Mouse (Mus musculus) midbrain, embryonic 16.5 days (tissue): ENCODE measurements around the gene Crebbp. TPM values are rescaled to one million over a fixed set of nuclear protein-coding genes. Genes with fewer than 3 reads are reported as not detected.
"Not testable (repeated sequence)": the region's sequence is repeated elsewhere in the genome, so short reads cannot be mapped to it uniquely, and the experiment has no call there.

ENCODE experiments used
- ATAC-seq: fragments of 200-750 bp; cut with Nextera tagmentation; 2 replicates; pipeline ENCODE4 v1.8.0; 2017; ENCODE audit warnings: moderate TSS enrichment
- H3K27ac ChIP-seq: fragments of 300-500 bp; sonication (generic); 2 replicates; pipeline ENCODE4 v1.5.1; 2014; ENCODE audit warnings: mild to moderate bottlenecking, low read length, mixed read lengths
- H3K27me3 ChIP-seq: fragments of 300-500 bp; sonication (generic); 2 replicates; pipeline ENCODE4 v1.6.1; 2014; ENCODE audit warnings: low read depth, low read length, mixed read lengths; ENCODE audit not compliant: control insufficient read depth, insufficient read depth
- H3K36me3 ChIP-seq: fragments of 300-500 bp; sonication (generic); 2 replicates; pipeline ENCODE4 v1.6.1; 2014; ENCODE audit warnings: mild to moderate bottlenecking, low read length, moderate library complexity, mixed read lengths; ENCODE audit not compliant: control insufficient read depth, insufficient read depth
- H3K4me1 ChIP-seq: fragments of 300-500 bp; sonication (generic); 2 replicates; pipeline ENCODE4 v1.6.1; 2014; ENCODE audit warnings: mild to moderate bottlenecking, low read length, mixed read lengths; ENCODE audit not compliant: control insufficient read depth, insufficient read depth
- H3K4me2 ChIP-seq: fragments of 300-500 bp; sonication (generic); 2 replicates; pipeline ENCODE4 v1.6.1; 2014; ENCODE audit warnings: mild to moderate bottlenecking, low read length, mixed read lengths
- H3K4me3 ChIP-seq: fragments of 300-500 bp; sonication (generic); 2 replicates; pipeline ENCODE4 v1.5.1; 2014; ENCODE audit warnings: low read depth, mild to moderate bottlenecking, low read length, moderate library complexity, mixed read lengths
- H3K9ac ChIP-seq: fragments of 300-500 bp; sonication (generic); 2 replicates; pipeline ENCODE4 v1.6.1; 2014; ENCODE audit warnings: low read depth, low read length, mixed read lengths
- H3K9me3 ChIP-seq: fragments of 300-500 bp; sonication (generic); replicated peaks from 2 replicates; pipeline ENCODE4 v1.6.1; 2014; ENCODE audit warnings: mild to moderate bottlenecking, low read length, mixed read lengths; ENCODE audit not compliant: control insufficient read depth, poor library complexity, severe bottlenecking
- WGBS: fragments of 180-500 bp; shearing (Covaris S2); extraction: QIAGEN DNeasy Blood & Tissue Kit; methylation state at CpG from one replicate; pipeline ENCODE4 v1.1.7; 2014; 5-methylcytosine and 5-hydroxymethylcytosine counted together
- polyA plus RNA-seq: library from polyadenylated mRNA; unstranded; fragments of >200 nt; fragmentation: Nextera tagmentation; extraction: Ambion mirVana; gene quantifications from 2 replicates; pipeline ENCODE4 v1.2.1, GENCODE M21; 2015

Gene Crebbp
- polyA plus RNA-seq, 1 experiment from 2014 or later = 34.9 TPM

- not testable (repeated sequence) for H3K9me3 ChIP-seq, H3K27me3 ChIP-seq, H3K36me3 ChIP-seq, ATAC-seq, H3K27ac ChIP-seq, H3K9ac ChIP-seq
- WGBS = 68% methylated on average over 10 of the region's 10 CpGs
- Histone ChIP-seq H3K4me3 (peak overlapping the region; percentile 89), H3K4me1 (peaks cover 18% of the 10 kb centered on the region), H3K4me2 (peak overlapping the region; percentile 73)
These were observed 135.5 kb downstream of the Crebbp start for GRCm38 (mm10) chr16:4078302-4078701.

GRCm38 (mm10) chr16:4077384-4078061 lies 136.3 kb downstream of the Crebbp start, which contains the start of gene Trap1:
Gene Trap1 (minus strand): TSS chr16:4077827.
- WGBS = under 1% methylated on average over 58 of the region's 58 CpGs

GRCm38 (mm10) chr16:4074836-4075235 lies 139.0 kb downstream of the Crebbp start:
- no peak overlapping the region for H3K4me3 ChIP-seq
- 85% methylated on average over 3 of the region's 3 CpGs for WGBS
- H3K9me3 ChIP-seq = no peaks in the 10 kb centered on the region
- H3K36me3 ChIP-seq = no peaks in the 10 kb centered on the region
- H3K27me3 ChIP-seq = no peaks in the 10 kb centered on the region
- H3K27ac ChIP-seq = no peak overlapping the region
- H3K9ac ChIP-seq = no peak overlapping the region
- H3K4me2 ChIP-seq = no peak overlapping the region
- peaks cover 18% of the 10 kb centered on the region for H3K4me1 ChIP-seq
- ATAC-seq = no peak

More at GRCm38 (mm10) chr16:4077384-4078061, 136.3 kb downstream of the Crebbp start, which contains the start of gene Trap1:
- Histone ChIP-seq H3K9ac (peak within 1 kb of the TSS; percentile 91), H3K4me3 (peak within 1 kb of the TSS; percentile 89), H3K27me3 (no peaks in the 10 kb centered on the region), H3K36me3 (peaks cover 2% of the 10 kb centered on the region; the same call in 1 of the 2 replicates), H3K4me1 (peaks cover 18% of the 10 kb centered on the region), H3K27ac (peak within 1 kb of the TSS; percentile 87), H3K9me3 (no peaks in the 10 kb centered on the region), H3K4me2 (peak within 1 kb of the TSS; percentile 73)
- ATAC-seq = peak; percentile 96

DNA sequence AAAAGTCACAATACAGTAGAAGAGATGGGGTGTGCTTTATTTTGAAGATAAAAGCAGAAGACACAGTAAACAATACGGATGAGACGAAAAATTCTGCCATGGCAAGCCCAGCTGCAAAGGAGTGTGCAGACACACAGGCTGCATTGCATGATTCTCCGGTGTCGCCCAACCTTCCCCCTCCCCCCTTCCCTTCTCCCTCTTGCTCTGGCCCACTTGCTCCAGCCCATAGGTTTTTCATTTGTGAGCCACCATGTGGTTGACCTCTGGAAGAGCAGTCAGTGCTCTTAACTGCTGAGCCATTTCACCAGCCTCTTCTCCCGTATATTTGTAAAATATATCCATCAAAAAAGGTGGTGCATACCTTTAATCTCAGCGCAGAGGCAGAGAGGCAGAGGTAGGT lies 139.5 kb downstream of the Crebbp start:
- no peaks in the 10 kb centered on the region for H3K36me3 ChIP-seq
- no peaks in the 10 kb centered on the region for H3K9me3 ChIP-seq
- WGBS = 73% methylated on average over 6 of the region's 6 CpGs

DNA sequence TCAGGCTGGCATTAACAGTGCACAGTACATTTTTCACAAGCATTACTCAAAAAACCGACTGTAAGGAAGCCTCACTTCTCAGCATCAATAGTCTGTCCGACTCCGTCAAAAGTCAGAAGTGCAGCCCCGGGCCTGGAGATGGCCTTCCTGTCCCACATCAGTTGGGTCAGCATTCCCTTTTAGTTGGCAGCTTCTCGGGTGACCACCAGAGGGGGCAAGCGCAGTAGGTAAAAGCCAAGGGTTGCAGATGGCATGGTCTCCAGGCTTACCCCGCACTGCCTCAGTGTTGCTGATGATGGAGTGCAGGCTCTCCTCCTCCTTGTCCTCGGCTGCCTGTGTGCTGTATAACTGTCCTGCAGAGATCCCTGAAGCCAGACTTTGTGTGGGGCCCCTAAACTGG lies 145.2 kb downstream of the Crebbp start:
- no peak overlapping the region for H3K4me3 ChIP-seq
- H3K4me2 ChIP-seq = no peak overlapping the region
- H3K27me3 ChIP-seq = no peaks in the 10 kb centered on the region
- no peaks in the 10 kb centered on the region for H3K4me1 ChIP-seq
- peaks cover 11% of the 10 kb centered on the region for H3K36me3 ChIP-seq
- H3K27ac ChIP-seq = no peak overlapping the region
- no peak overlapping the region for H3K9ac ChIP-seq
- H3K9me3 ChIP-seq = no peaks in the 10 kb centered on the region
- 60% methylated on average over 8 of the region's 8 CpGs for WGBS
- ATAC-seq = no peak

More for the DNA sequence above, 139.5 kb downstream of the Crebbp start:
- Histone ChIP-seq H3K4me1 (peaks cover 18% of the 10 kb centered on the region), H3K27ac (no peak overlapping the region), H3K4me2 (no peak overlapping the region), H3K27me3 (no peaks in the 10 kb centered on the region), H3K4me3 (no peak overlapping the region), H3K9ac (no peak overlapping the region)
- ATAC-seq = no peak

DNA sequence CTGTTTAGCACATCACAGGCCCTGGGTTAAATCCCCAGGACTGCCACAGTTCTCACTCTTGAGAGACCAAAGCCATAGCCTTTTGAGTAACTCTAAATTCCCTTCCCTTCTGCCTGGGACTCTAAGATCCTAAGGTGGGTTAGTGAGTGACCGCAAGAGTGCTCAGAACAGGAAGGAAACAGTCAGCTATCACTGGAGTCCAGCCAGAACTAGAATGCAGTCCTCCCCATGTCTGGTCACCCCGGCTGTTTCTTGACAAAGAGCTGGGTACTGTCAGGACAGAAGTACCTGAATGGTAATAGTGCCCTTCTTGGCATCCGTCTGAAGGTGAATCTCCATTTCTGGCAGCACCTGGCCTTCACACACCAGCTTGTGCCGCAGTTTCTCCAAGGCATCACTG lies 148.9 kb downstream of the Crebbp start:
- no peak overlapping the region for H3K9ac ChIP-seq
- H3K4me3 ChIP-seq = no peak overlapping the region
- H3K4me1 ChIP-seq = no peaks in the 10 kb centered on the region
- no peak overlapping the region for H3K4me2 ChIP-seq
- no peaks in the 10 kb centered on the region for H3K27me3 ChIP-seq
- H3K36me3 ChIP-seq = peaks cover 29% of the 10 kb centered on the region
- H3K9me3 ChIP-seq = no peaks in the 10 kb centered on the region
- ATAC-seq = no peak
- 97% methylated on average over 4 of the region's 4 CpGs for WGBS
- no peak overlapping the region for H3K27ac ChIP-seq

GRCm38 (mm10) chr16:4053811-4054210 lies 160.0 kb downstream of the Crebbp start:
- Histone ChIP-seq H3K27ac (no peak overlapping the region), H3K4me1 (no peaks in the 10 kb centered on the region), H3K27me3 (no peaks in the 10 kb centered on the region), H3K9ac (no peak overlapping the region), H3K4me2 (no peak overlapping the region), H3K4me3 (no peak overlapping the region), H3K9me3 (no peaks in the 10 kb centered on the region), H3K36me3 (peaks cover 50% of the 10 kb centered on the region)
- WGBS = 89% methylated on average over 3 of the region's 3 CpGs
- no peak for ATAC-seq

- Histone ChIP-seq H3K9me3 (no peaks in the 10 kb centered on the region), H3K36me3 (peaks cover 46% of the 10 kb centered on the region), H3K27ac (no peak overlapping the region), H3K4me2 (no peak overlapping the region), H3K27me3 (no peaks in the 10 kb centered on the region), H3K4me3 (no peak overlapping the region), H3K9ac (no peak overlapping the region), H3K4me1 (no peaks in the 10 kb centered on the region)
- ATAC-seq = no peak
- WGBS = 95% methylated on average over 4 of the region's 4 CpGs
These were observed 161.2 kb downstream of the Crebbp start for GRCm38 (mm10) chr16:4052601-4053000.

DNA sequence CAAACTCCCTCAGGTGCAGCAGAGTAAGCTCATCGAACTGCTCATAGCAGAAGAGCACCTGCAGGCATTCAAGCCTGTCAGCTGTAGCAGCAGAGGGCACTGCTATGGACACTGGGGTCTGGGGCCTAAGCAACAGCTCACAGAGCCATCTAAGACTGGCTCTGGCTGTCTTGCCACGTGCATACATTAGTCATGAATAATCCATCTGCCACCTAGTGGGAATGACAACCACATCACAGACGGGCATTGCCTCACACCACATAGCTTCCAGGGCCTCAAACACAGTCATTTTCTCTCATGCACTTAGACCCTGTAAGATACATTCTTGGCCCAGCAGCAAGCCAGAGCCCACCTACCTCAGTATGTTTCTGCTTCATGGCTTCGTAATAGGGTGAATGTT lies 168.3 kb downstream of the Crebbp start:
- 80% methylated on average over 4 of the region's 4 CpGs for WGBS
- Histone ChIP-seq H3K4me1 (no peaks in the 10 kb centered on the region), H3K4me2 (no peak overlapping the region), H3K27me3 (no peaks in the 10 kb centered on the region), H3K9ac (no peak overlapping the region), H3K9me3 (no peaks in the 10 kb centered on the region), H3K27ac (no peak overlapping the region), H3K4me3 (no peak overlapping the region), H3K36me3 (peaks cover 35% of the 10 kb centered on the region)
- ATAC-seq = no peak
